Mouse (Mus musculus) forebrain, embryonic 16.5 days (tissue): ENCODE measurements around the gene Slc22a20. TPM values are rescaled to one million over a fixed set of nuclear protein-coding genes. Genes with fewer than 3 reads are reported as not detected.

Experiments used
- ATAC-seq: fragments of 200-750 bp; cut with Nextera tagmentation; 2 replicates; pipeline ENCODE4 v1.8.0; 2017; ENCODE audit warnings: mild to moderate bottlenecking, moderate library complexity
- H3K27ac ChIP-seq: fragments of 300-500 bp; sonication (generic); 2 replicates; pipeline ENCODE4 v1.5.1; 2014; ENCODE audit warnings: low read length, control low read depth
- H3K27me3 ChIP-seq: fragments of 300-500 bp; sonication (generic); replicated peaks from 2 replicates; pipeline ENCODE4 v1.6.1; 2014; ENCODE audit warnings: low read length; ENCODE audit not compliant: control insufficient read depth, insufficient read depth
- H3K36me3 ChIP-seq: fragments of 300-500 bp; sonication (generic); 2 replicates; pipeline ENCODE4 v1.6.1; 2014; ENCODE audit not compliant: control insufficient read depth, insufficient read depth
- H3K4me1 ChIP-seq: fragments of 300-500 bp; sonication (generic); replicated peaks from 2 replicates; pipeline ENCODE4 v1.6.1; 2014; ENCODE audit warnings: low read length; ENCODE audit not compliant: control insufficient read depth, insufficient read depth
- H3K4me2 ChIP-seq: fragments of 300-500 bp; sonication (generic); 2 replicates; pipeline ENCODE4 v1.6.1; 2014; ENCODE audit warnings: mild to moderate bottlenecking, low read length, control low read depth
- H3K4me3 ChIP-seq: fragments of 300-500 bp; sonication (generic); replicated peaks from 2 replicates; pipeline ENCODE4 v1.5.1; 2014; ENCODE audit warnings: mild to moderate bottlenecking, low read length, control low read depth
- H3K9ac ChIP-seq: fragments of 300-500 bp; sonication (generic); replicated peaks from 2 replicates; pipeline ENCODE4 v1.6.1; 2014; ENCODE audit warnings: low read depth, low read length, control low read depth
- H3K9me3 ChIP-seq: fragments of 300-500 bp; sonication (generic); 2 replicates; pipeline ENCODE4 v1.6.1; 2016; ENCODE audit warnings: low read length; ENCODE audit not compliant: control insufficient read depth
- WGBS: fragments of 180-500 bp; shearing (Covaris S2); extraction: QIAGEN DNeasy Blood & Tissue Kit; methylation state at CpG from one replicate; pipeline ENCODE4 v1.1.7; 2014; 5-methylcytosine and 5-hydroxymethylcytosine counted together
- polyA plus RNA-seq: library from polyadenylated mRNA; unstranded; fragments of >200 nt; fragmentation: Nextera tagmentation; extraction: Ambion mirVana; gene quantifications from 2 replicates; pipeline ENCODE4 v1.2.1, GENCODE M21; 2015

Gene Slc22a20
- polyA plus RNA-seq, 1 experiment from 2014 or later, result not detected

- 2% methylated on average over 40 of the region's 40 CpGs for WGBS
- H3K27ac ChIP-seq, result no peak within 1 kb of the TSS
- ATAC-seq, result peak; percentile 81
Observed at GRCm38 (mm10) chr19:6015511-6016315, 29.8 kb upstream of the Slc22a20 start, which contains the start of gene Capn1. Gene Capn1 (minus strand): TSS chr19:6015897.

GRCm38 (mm10) chr19:6014991-6015510 is 29.1 kb upstream of the Slc22a20 start:
- H3K9ac ChIP-seq, result peak overlapping the region; percentile 57
- no peaks in the 10 kb centered on the region for H3K36me3 ChIP-seq
- peak overlapping the region; percentile 48 for H3K4me3 ChIP-seq
- no peak overlapping the region for H3K27ac ChIP-seq
- under 1% methylated on average over 18 of the region's 18 CpGs for WGBS
- H3K4me2 ChIP-seq, result peak overlapping the region; percentile 77
- peak; percentile 45; the same call in 1 of the 2 replicates for ATAC-seq
- no peaks in the 10 kb centered on the region for H3K9me3 ChIP-seq
- peaks cover 12% of the 10 kb centered on the region for H3K4me1 ChIP-seq
- H3K27me3 ChIP-seq, result peaks cover 10% of the 10 kb centered on the region

More at GRCm38 (mm10) chr19:6015511-6016315, 29.8 kb upstream of the Slc22a20 start, which contains the start of gene Capn1:
- no peaks in the 10 kb centered on the region for H3K9me3 ChIP-seq
- peak within 1 kb of the TSS; percentile 57 for H3K9ac ChIP-seq
- H3K27me3 ChIP-seq, result peaks cover 10% of the 10 kb centered on the region
- H3K36me3 ChIP-seq, result no peaks in the 10 kb centered on the region
- peaks cover 12% of the 10 kb centered on the region for H3K4me1 ChIP-seq
- peak within 1 kb of the TSS; percentile 48 for H3K4me3 ChIP-seq
- peak within 1 kb of the TSS; percentile 77 for H3K4me2 ChIP-seq

- WGBS, result 90% methylated on average over 10 of the region's 10 CpGs
- no peak for ATAC-seq
Observed at GRCm38 (mm10) chr19:6013691-6014090, 27.7 kb upstream of the Slc22a20 start.

GRCm38 (mm10) chr19:6009137-6009536 is 23.2 kb upstream of the Slc22a20 start:
- H3K9me3 ChIP-seq, result no peaks in the 10 kb centered on the region
- H3K4me3 ChIP-seq, result no peak overlapping the region
- ATAC-seq, result no peak
- H3K9ac ChIP-seq, result no peak overlapping the region
- H3K27me3 ChIP-seq, result no peaks in the 10 kb centered on the region
- H3K4me1 ChIP-seq, result no peaks in the 10 kb centered on the region
- WGBS, result 68% methylated on average over 8 of the region's 8 CpGs
- H3K27ac ChIP-seq, result no peak overlapping the region
- H3K36me3 ChIP-seq, result no peaks in the 10 kb centered on the region
- no peak overlapping the region for H3K4me2 ChIP-seq

More at GRCm38 (mm10) chr19:6013691-6014090, 27.7 kb upstream of the Slc22a20 start:
- no peak overlapping the region for H3K4me2 ChIP-seq
- H3K4me3 ChIP-seq, result no peak overlapping the region
- H3K36me3 ChIP-seq, result no peaks in the 10 kb centered on the region
- H3K4me1 ChIP-seq, result peaks cover 12% of the 10 kb centered on the region
- no peaks in the 10 kb centered on the region for H3K9me3 ChIP-seq
- H3K9ac ChIP-seq, result no peak overlapping the region
- H3K27me3 ChIP-seq, result peaks cover 10% of the 10 kb centered on the region
- H3K27ac ChIP-seq, result no peak overlapping the region

GRCm38 (mm10) chr19:6007013-6007412 is 21.1 kb upstream of the Slc22a20 start:
- H3K4me2 ChIP-seq, result no peak overlapping the region
- no peaks in the 10 kb centered on the region for H3K4me1 ChIP-seq
- H3K9me3 ChIP-seq, result no peaks in the 10 kb centered on the region
- H3K4me3 ChIP-seq, result no peak overlapping the region
- H3K27ac ChIP-seq, result no peak overlapping the region
- H3K9ac ChIP-seq, result no peak overlapping the region
- H3K36me3 ChIP-seq, result no peaks in the 10 kb centered on the region
- 89% methylated on average over 13 of the region's 13 CpGs for WGBS
- no peak for ATAC-seq
- no peaks in the 10 kb centered on the region for H3K27me3 ChIP-seq

- no peaks in the 10 kb centered on the region for H3K36me3 ChIP-seq
- H3K27ac ChIP-seq, result no peak overlapping the region
- no peak for ATAC-seq
- H3K4me2 ChIP-seq, result no peak overlapping the region
- no peaks in the 10 kb centered on the region for H3K9me3 ChIP-seq
- H3K9ac ChIP-seq, result no peak overlapping the region
- H3K27me3 ChIP-seq, result no peaks in the 10 kb centered on the region
- H3K4me1 ChIP-seq, result no peaks in the 10 kb centered on the region
- no peak overlapping the region for H3K4me3 ChIP-seq
- WGBS, result 56% methylated on average over 11 of the region's 11 CpGs
Observed at GRCm38 (mm10) chr19:6005541-6005940, 19.6 kb upstream of the Slc22a20 start.

- no peak overlapping the region for H3K4me2 ChIP-seq
Observed at GRCm38 (mm10) chr19:5999969-6000368, 14.0 kb upstream of the Slc22a20 start.

GRCm38 (mm10) chr19:5998180-5998579 is 12.2 kb upstream of the Slc22a20 start:
- Histone ChIP-seq H3K9ac (no peak overlapping the region), H3K4me2 (no peak overlapping the region), H3K27me3 (no peaks in the 10 kb centered on the region), H3K36me3 (no peaks in the 10 kb centered on the region), H3K9me3 (no peaks in the 10 kb centered on the region), H3K4me1 (no peaks in the 10 kb centered on the region), H3K4me3 (no peak overlapping the region), H3K27ac (no peak overlapping the region)
- ATAC-seq, result no peak
- 89% methylated on average over 3 of the region's 3 CpGs for WGBS

More at GRCm38 (mm10) chr19:5999969-6000368, 14.0 kb upstream of the Slc22a20 start:
- 75% methylated on average over 5 of the region's 5 CpGs for WGBS
- H3K9me3 ChIP-seq, result no peaks in the 10 kb centered on the region
- no peak for ATAC-seq
- no peaks in the 10 kb centered on the region for H3K4me1 ChIP-seq
- no peak overlapping the region for H3K9ac ChIP-seq
- H3K4me3 ChIP-seq, result no peak overlapping the region
- no peaks in the 10 kb centered on the region for H3K36me3 ChIP-seq
- no peak overlapping the region for H3K27ac ChIP-seq
- no peaks in the 10 kb centered on the region for H3K27me3 ChIP-seq

GRCm38 (mm10) chr19:5994711-5995110 is 8.8 kb upstream of the Slc22a20 start:
- Histone ChIP-seq H3K4me1 (no peaks in the 10 kb centered on the region), H3K9me3 (no peaks in the 10 kb centered on the region), H3K4me3 (no peak overlapping the region), H3K36me3 (no peaks in the 10 kb centered on the region), H3K27ac (no peak overlapping the region), H3K27me3 (no peaks in the 10 kb centered on the region), H3K9ac (no peak overlapping the region), H3K4me2 (no peak overlapping the region)
- no peak for ATAC-seq
- WGBS, result 88% methylated on average over 14 of the region's 14 CpGs
